Comparison of ENCODE assay signal across 10 mouse cellular contexts in the genomic region with DNA sequence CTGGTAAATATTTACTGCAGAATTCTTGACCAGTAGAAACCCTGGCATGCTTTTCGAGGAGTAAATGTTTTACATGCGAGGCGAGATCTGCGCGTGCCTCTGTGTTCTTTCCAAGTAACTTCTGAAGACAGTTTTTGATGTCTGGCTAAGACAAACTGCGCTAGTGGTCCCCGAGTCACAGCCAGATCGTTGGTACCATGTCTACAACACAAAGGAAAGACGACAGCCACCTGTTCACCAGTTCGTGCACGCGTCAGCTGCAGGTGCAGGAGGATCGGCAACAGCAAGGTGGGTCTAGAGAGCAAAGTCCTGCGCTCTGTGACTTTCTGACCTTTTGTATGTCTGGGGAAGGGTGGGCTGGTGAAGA. TPM values are rescaled to one million over a fixed set of nuclear protein-coding genes. Genes with fewer than 3 reads are reported as not detected.
A peak's percentile ranks its signal among the peaks of the same experiment; 100 is the strongest.
DNase-seq lines count a peak whose midpoint lies in the region; ATAC-seq and TF ChIP-seq lines count a peak whose summit lies in the region.
"Had no signal": no experiment of that assay in that cellular context is flagged by ENCODE, and none has a peak within 500 bp of the region (broad histone marks: within the 10 kb centered on the region; RNA-seq: fewer than 3 reads in every experiment).

No protein-coding gene starts in this region.

- peak overlapping the region; percentile 59 for H3K4me2 ChIP-seq in kidney, embryonic 15.5 days

- H3K79me2 ChIP-seq in liver, adult 2 months (ENCODE audit: control insufficient read depth, insufficient read depth, low read length): no peaks in the 10 kb centered on the region

- H3K4me3 ChIP-seq in liver, adult 2 months (ENCODE audit: insufficient read depth, low read depth, low read length): peak overlapping the region; percentile 34
- peak overlapping the region; percentile 36 for H3K4me3 ChIP-seq in kidney, embryonic 15.5 days (replicated peaks)
- 0 out of 2 replicates have a peak overlapping the region, but pooled peaks have one; percentile 7 for H3K4me3 ChIP-seq in olfactory bulb, adult 2 months (ENCODE audit: insufficient read depth, low read depth, low read length)

- H3K27me3 ChIP-seq in liver, adult 2 months (ENCODE audit: control insufficient read depth, insufficient read depth, low read length): no peaks in the 10 kb centered on the region
- no peaks in the 10 kb centered on the region for H3K27me3 ChIP-seq in kidney, embryonic 15.5 days

- H3K9ac ChIP-seq in liver, adult 2 months (ENCODE audit: low read depth, low read length): peak overlapping the region; percentile 18; the same call in 1 of the 2 replicates
- H3K9ac ChIP-seq in kidney, embryonic 15.5 days: no peak overlapping the region

- TF ChIP-seq CTCF in liver, adult 2 months (IDR thresholded peaks at IDR 0.05; ENCODE audit: low read depth, low read length): no peak
- no peak for TF ChIP-seq CTCF in olfactory bulb, adult 2 months (IDR thresholded peaks at IDR 0.05; ENCODE audit: insufficient read depth, low read depth, low read length)

- H3K4me1 ChIP-seq in liver, adult 2 months (ENCODE audit: control insufficient read depth, insufficient read depth, low read length): peaks cover 8% of the 10 kb centered on the region; the same call in 1 of the 2 replicates
- H3K4me1 ChIP-seq in kidney, embryonic 15.5 days: peaks cover 11% of the 10 kb centered on the region
- H3K4me1 ChIP-seq in olfactory bulb, adult 2 months (ENCODE audit: control insufficient read depth, insufficient read depth, low read length): peaks cover 6% of the 10 kb centered on the region; the same call in 1 of the 2 replicates

- no peaks in the 10 kb centered on the region for H3K9me3 ChIP-seq in kidney, embryonic 15.5 days (replicated peaks)

- H3K27ac ChIP-seq in liver, adult 2 months (replicated peaks; ENCODE audit: insufficient read depth, low read depth, low read length): no peak overlapping the region
- peak overlapping the region; percentile 74 for H3K27ac ChIP-seq in kidney, embryonic 15.5 days
- H3K27ac ChIP-seq in olfactory bulb, adult 2 months (ENCODE audit: insufficient read depth, low read depth, low read length): no peak overlapping the region

- no peak for TF ChIP-seq POLR2A in liver, adult 2 months (IDR thresholded peaks at IDR 0.05; ENCODE audit: extremely low read depth, insufficient read depth, low read length)
- TF ChIP-seq POLR2A in olfactory bulb, adult 2 months (IDR thresholded peaks at IDR 0.05; ENCODE audit: insufficient read depth, low read depth, low read length): no peak

- DNase-seq in cerebellum, postnatal 25 days: peak; percentile 3 to 4
- no peak for DNase-seq in cerebellum, adult 8-10 months
- peak; percentile 86 for DNase-seq in liver, adult 2 months (ENCODE audit: extremely low read depth, low read depth, low spot score)
- DNase-seq in liver (no peak), adipocyte (ENCODE audit: low spot score) (no peak)
- DNase-seq in layer of hippocampus, adult 18-20 months (ENCODE audit: low spot score in 2 of 2): no peak
- DNase-seq: adrenal gland, postnatal 25 days had no signal

- peak; percentile 49; the same call in 1 of the 2 replicates for ATAC-seq in kidney, embryonic 15.5 days (replicated peaks; ENCODE audit: low FRiP score)

- 21% methylated on average over 14 of the region's 14 CpGs for WGBS in liver, adult 2 months
- WGBS in kidney, embryonic 15.5 days: 58% methylated on average over 14 of the region's 14 CpGs
- WGBS in olfactory bulb, adult 2 months: 47% methylated on average over 14 of the region's 14 CpGs

- H3K36me3 ChIP-seq in liver, adult 2 months (ENCODE audit: control insufficient read depth, insufficient read depth, low read length): no peaks in the 10 kb centered on the region
- no peaks in the 10 kb centered on the region for H3K36me3 ChIP-seq in kidney, embryonic 15.5 days

RNA-seq across cellular contexts. Expression of a gene that starts 0.5 kb away (rescaled TPM):
- total RNA-seq in liver, adult 2 months (2014; rRNA removed): 1.8 and 3.5 TPM in 2 replicates
- polyA plus RNA-seq in liver, adult 2 months (2012; rRNA removed): 0.32 and 0.55 TPM in 2 replicates
- 1.9 and 2.3 TPM in 2 replicates for polyA plus RNA-seq in kidney, embryonic 15.5 days (2015; fragmentation: Nextera tagmentation; extraction: Ambion mirVana)
- polyA plus RNA-seq in olfactory bulb, adult 2 months (2012; ENCODE audit: insufficient read depth, insufficient read length, low replicate concordance, missing spikeins): 361 TPM in 1 of 2 replicates, not detected in the other
- total RNA-seq in layer of hippocampus, adult 18-20 months (2021): 1 to 10 TPM; 8.0 to 8.5 TPM
- total RNA-seq: adrenal gland, postnatal 25 days had no signal
- polyA plus RNA-seq: testis, adult 2 months had no signal

Comparison
In these comparisons a context has a peak if more than half of its experiments do, and no peak if none do; other contexts are left out.
1. DNase-seq: peak in cerebellum, postnatal 25 days (2 of 2) and liver, adult 2 months (single experiment); none in cerebellum, adult 8-10 months (single experiment), liver (single experiment), adipocyte (single experiment) and layer of hippocampus, adult 18-20 months (0 of 2).
2. Peak in every context shown above with its lines, with median percentiles within 50 percentile points of each other: H3K4me3 ChIP-seq.